Mouse (Mus musculus) liver, embryonic 13.5 days (tissue): Measurements from ENCODE around the gene Prdm11. TPM values are rescaled to one million over a fixed set of nuclear protein-coding genes. Genes with fewer than 3 reads are reported as not detected.
A peak's percentile ranks its signal among the peaks of the same experiment; 100 is the strongest.

Source experiments
- ATAC-seq: fragments of 200-750 bp; cut with Nextera tagmentation; 2 replicates; pipeline ENCODE4 v1.8.0; 2017; ENCODE audit warnings: low read depth, mild to moderate bottlenecking, moderate number of reproducible peaks, moderate library complexity
- DNase-seq: peaks from one replicate; pipeline ENCODE4 v3.0.0; 2022
- H3K27ac ChIP-seq: fragments of 300-500 bp; sonication (generic); 2 replicates; pipeline ENCODE4 v1.5.1; 2015; ENCODE audit warnings: moderate library complexity, mild to moderate bottlenecking, inconsistent platforms
- H3K27me3 ChIP-seq: fragments of 300-500 bp; sonication (generic); 2 replicates; pipeline ENCODE4 v1.6.1; 2015; ENCODE audit warnings: mild to moderate bottlenecking, inconsistent platforms
- H3K36me3 ChIP-seq: fragments of 300-500 bp; sonication (generic); 2 replicates; pipeline ENCODE4 v1.6.1; 2015; ENCODE audit warnings: mild to moderate bottlenecking, inconsistent platforms
- H3K4me1 ChIP-seq: fragments of 300-500 bp; sonication (generic); replicated peaks from 2 replicates; pipeline ENCODE4 v1.6.1; 2015; ENCODE audit warnings: inconsistent platforms
- H3K4me2 ChIP-seq: fragments of 300-500 bp; sonication (generic); 2 replicates; pipeline ENCODE4 v1.6.1; 2015; ENCODE audit warnings: inconsistent platforms, mild to moderate bottlenecking, moderate library complexity
- H3K4me3 ChIP-seq: fragments of 300-500 bp; sonication (generic); replicated peaks from 2 replicates; pipeline ENCODE4 v1.5.1; 2015; ENCODE audit warnings: mild to moderate bottlenecking, inconsistent platforms
- H3K9ac ChIP-seq: fragments of 300-500 bp; sonication (generic); 2 replicates; pipeline ENCODE4 v1.6.1; 2015; ENCODE audit warnings: mild to moderate bottlenecking, inconsistent platforms
- H3K9me3 ChIP-seq: fragments of 300-500 bp; sonication (generic); replicated peaks from 2 replicates; pipeline ENCODE4 v1.6.1; 2016; ENCODE audit warnings: inconsistent platforms
- whole genome bisulfite sequencing: fragments of 180-500 bp; shearing (Covaris S2); methylation state at CpG from one replicate; pipeline ENCODE4 v1.1.7; 2015; ENCODE audit not compliant: insufficient replicate concordance; 5-methylcytosine and 5-hydroxymethylcytosine counted together
- polyA plus RNA-seq: library from polyadenylated mRNA; unstranded; fragments of >200 nt; fragmentation: Nextera tagmentation; extraction: Ambion mirVana; gene quantifications from 2 replicates; pipeline ENCODE4 v1.2.1, GENCODE M21; 2015

Prdm11 gene
- polyA plus RNA-seq, 1 experiment from 2014 or later: 3.7 TPM

DNA sequence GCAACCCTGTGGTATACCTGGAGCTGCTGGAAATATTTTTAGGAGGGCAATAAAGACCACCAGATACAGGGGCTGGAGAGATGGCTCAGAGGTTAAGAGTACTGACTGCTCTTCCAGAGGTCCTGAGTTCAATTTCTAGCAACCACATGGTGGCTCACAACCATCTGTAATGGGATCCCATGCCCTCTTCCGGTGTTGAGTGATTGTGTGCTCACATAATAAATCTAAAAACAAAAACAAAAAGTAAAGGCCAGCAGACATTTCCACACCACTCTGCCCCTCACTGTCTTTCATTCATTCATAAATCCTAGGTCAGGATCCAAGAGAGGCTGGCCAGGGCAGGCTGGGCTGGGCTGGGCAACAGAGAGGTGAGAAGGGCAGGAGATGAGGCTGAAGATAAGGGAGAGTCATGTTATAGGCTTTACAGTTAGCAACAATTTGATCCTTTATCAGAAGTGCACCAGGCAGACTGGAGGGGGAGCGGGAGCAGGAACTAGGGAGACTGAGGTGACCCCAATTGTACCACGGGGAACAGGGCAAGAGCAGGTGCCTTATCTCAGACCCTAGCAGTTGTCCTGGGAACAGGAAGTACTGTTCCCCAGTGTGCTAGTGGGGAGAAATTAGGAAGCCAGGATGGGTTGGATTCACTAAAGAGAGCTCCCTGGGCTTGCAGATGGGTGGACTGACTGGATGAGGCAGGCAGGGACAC, 2.4 kb downstream of the Prdm11 start:
- DNase-seq (no peak), ATAC-seq (no peak)
- no peaks in the 10 kb centered on the region for H3K9me3 ChIP-seq
- no peak overlapping the region for H3K27ac ChIP-seq
- H3K4me1 ChIP-seq: peaks cover 65% of the 10 kb centered on the region
- no peak overlapping the region for H3K9ac ChIP-seq
- H3K36me3 ChIP-seq: no peaks in the 10 kb centered on the region
- peaks cover 16% of the 10 kb centered on the region for H3K27me3 ChIP-seq
- 44% methylated on average over 3 of the region's 3 CpGs for WGBS
- H3K4me2 ChIP-seq: no peak overlapping the region; the same call in 1 of the 2 replicates
- no peak overlapping the region for H3K4me3 ChIP-seq

DNA sequence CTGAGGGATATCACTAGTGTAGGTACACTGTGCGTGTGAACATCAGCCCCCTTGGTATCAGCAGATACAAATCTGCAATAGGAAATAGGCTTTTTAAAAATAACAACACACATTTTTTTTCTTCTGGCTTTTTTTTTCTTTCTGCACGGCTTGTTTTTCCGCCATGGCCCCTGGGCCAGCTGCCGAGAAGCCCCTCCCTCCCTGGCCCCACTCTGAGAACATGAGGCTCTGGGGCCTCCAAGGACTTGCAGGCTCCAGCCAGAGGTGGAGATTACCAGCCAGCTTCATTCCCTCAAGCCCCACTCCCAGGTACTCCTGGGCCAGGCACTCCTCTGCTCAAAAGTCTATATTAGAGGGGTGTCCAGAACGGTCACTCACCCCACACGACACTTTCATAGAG, 4.5 kb downstream of the Prdm11 start:
- Histone ChIP-seq H3K4me2 (no peak overlapping the region), H3K4me1 (peaks cover 70% of the 10 kb centered on the region), H3K27ac (no peak overlapping the region), H3K9me3 (no peaks in the 10 kb centered on the region), H3K36me3 (no peaks in the 10 kb centered on the region), H3K9ac (no peak overlapping the region), H3K27me3 (no peaks in the 10 kb centered on the region), H3K4me3 (no peak overlapping the region)
- 53% methylated on average over 6 of the region's 6 CpGs for WGBS
- no peak for ATAC-seq
- no peak for DNase-seq

DNA sequence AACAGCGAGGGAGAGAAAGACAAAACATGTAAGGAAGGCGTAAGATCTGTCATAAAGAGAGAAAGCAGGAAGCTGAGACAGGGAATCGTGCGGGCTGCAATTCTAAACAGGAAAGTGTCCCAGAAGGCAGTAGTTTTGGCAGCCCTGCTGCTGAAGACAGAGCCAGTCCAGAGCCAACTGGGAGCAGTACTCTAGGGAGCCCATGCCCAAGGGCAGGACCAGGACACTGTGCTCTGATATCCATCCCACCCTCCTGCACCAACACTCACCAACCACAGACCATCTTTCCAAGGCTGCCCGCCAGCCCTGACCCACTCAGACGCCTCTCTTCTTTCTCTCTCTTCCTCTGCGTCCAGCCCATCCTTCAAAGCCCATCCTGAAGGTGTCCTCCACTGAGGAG, 5.1 kb downstream of the Prdm11 start:
- H3K9ac ChIP-seq: no peak overlapping the region
- no peak overlapping the region for H3K4me3 ChIP-seq
- H3K27ac ChIP-seq: peak overlapping the region; percentile 23; the same call in 1 of the 2 replicates
- no peak for ATAC-seq
- 63% methylated on average over 7 of the region's 7 CpGs for WGBS
- no peaks in the 10 kb centered on the region for H3K27me3 ChIP-seq
- H3K4me1 ChIP-seq: peaks cover 72% of the 10 kb centered on the region
- H3K36me3 ChIP-seq: no peaks in the 10 kb centered on the region
- DNase-seq: no peak
- no peaks in the 10 kb centered on the region for H3K9me3 ChIP-seq
- H3K4me2 ChIP-seq: no peak overlapping the region

DNA sequence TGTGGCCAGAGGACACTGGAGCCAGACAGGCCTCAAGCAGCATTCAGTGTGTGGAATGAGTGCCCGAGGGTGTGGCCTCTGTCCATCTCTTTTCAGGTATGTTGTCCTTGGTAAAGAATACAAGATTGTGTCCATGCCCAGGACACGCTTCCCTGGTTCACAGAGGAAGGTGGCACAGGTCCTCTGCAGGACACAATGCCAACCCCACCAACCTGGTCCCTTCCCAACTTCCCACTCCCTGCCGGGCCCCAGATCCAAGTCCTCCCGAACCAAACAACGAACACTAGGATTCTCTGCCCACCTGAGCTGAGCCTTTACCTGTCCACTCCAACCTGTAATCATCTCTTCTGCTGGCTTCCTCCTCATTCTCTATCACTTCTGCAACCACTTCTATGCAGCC, 6.3 kb downstream of the Prdm11 start:
- H3K27ac ChIP-seq: no peak overlapping the region
- no peak for ATAC-seq
- H3K27me3 ChIP-seq: no peaks in the 10 kb centered on the region
- DNase-seq: no peak
- H3K9ac ChIP-seq: no peak overlapping the region
- peaks cover 77% of the 10 kb centered on the region for H3K4me1 ChIP-seq
- H3K36me3 ChIP-seq: no peaks in the 10 kb centered on the region
- no peaks in the 10 kb centered on the region for H3K9me3 ChIP-seq
- WGBS: 76% methylated on average over 5 of the region's 5 CpGs
- no peak overlapping the region for H3K4me3 ChIP-seq
- no peak overlapping the region for H3K4me2 ChIP-seq

DNA sequence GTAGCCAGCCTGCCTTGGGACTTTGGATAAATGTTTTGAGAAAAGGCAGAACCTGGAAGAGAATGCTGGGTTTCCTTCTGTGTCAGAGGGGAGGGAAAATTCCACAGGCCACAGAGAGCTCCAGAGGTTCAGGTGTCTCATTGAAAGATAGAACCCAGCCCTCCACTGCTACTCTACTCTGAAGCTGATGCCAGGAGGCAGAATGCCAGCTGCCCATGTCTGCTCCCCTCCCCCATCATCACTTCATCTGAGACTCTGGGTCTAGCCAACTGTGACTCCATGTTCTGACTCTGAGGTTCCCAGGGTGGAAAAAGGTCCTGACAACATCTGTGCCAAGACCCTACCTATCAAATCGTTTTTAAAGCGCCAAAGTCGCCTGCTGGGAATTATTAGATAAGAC, 6.9 kb downstream of the Prdm11 start:
- Histone ChIP-seq H3K27me3 (no peaks in the 10 kb centered on the region), H3K4me2 (no peak overlapping the region), H3K36me3 (no peaks in the 10 kb centered on the region), H3K9ac (no peak overlapping the region), H3K4me1 (peaks cover 71% of the 10 kb centered on the region), H3K4me3 (no peak overlapping the region), H3K9me3 (no peaks in the 10 kb centered on the region), H3K27ac (no peak overlapping the region)
- ATAC-seq: no peak
- WGBS: 43% methylated on average over 3 of the region's 3 CpGs
- no peak for DNase-seq

DNA sequence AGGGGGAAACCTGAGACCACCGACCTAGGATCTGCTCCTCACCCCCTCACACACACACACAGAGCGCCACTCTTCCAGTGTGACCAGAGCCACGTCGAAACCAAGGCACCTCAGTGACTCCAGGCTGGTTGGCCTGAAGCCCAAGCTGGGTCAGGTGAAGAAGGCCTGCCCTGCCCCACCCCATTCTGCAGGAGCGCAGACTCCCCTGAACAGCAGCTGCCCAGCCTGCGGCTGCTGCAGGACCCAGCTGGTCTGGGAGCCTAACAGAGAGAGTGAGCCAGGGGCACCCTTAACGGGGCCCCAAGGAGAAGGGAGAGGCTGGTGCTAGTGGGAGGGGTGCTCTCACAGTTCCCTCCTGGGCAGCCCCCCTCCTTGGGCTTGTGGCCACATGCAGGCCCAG, 10.3 kb downstream of the Prdm11 start:
- H3K27ac ChIP-seq: no peak overlapping the region
- no peaks in the 10 kb centered on the region for H3K36me3 ChIP-seq
- DNase-seq: no peak
- 46% methylated on average over 7 of the region's 7 CpGs for WGBS
- H3K27me3 ChIP-seq: no peaks in the 10 kb centered on the region
- no peak overlapping the region for H3K4me2 ChIP-seq
- peak; percentile 60 for ATAC-seq
- peaks cover 45% of the 10 kb centered on the region for H3K4me1 ChIP-seq
- no peaks in the 10 kb centered on the region for H3K9me3 ChIP-seq
- H3K4me3 ChIP-seq: no peak overlapping the region
- peak overlapping the region; percentile 33; the same call in 1 of the 2 replicates for H3K9ac ChIP-seq

DNA sequence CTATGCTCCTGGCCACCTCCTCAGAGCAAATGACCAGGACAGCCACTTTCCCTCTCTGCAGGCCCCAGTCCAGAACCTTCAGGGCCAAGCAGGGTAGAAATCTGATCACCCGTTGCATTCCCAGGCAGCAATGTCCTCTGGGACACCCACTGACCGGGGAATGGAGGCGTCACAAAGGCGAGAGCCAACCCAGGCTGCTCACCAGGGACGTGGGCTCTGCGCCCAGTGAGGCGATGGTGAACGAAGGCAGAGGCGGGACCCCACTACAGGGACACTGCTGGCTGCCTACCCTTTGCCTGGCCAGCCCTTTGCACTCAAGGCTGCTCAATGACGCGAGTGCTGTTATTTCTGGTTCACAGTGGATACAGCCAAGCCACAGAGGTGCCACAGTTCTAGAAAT, 13.3 kb downstream of the Prdm11 start:
- H3K27ac ChIP-seq: no peak overlapping the region
- 71% methylated on average over 11 of the region's 11 CpGs for WGBS
- H3K36me3 ChIP-seq: no peaks in the 10 kb centered on the region
- DNase-seq: no peak
- H3K4me3 ChIP-seq: no peak overlapping the region
- ATAC-seq: no peak
- no peak overlapping the region for H3K9ac ChIP-seq
- no peak overlapping the region for H3K4me2 ChIP-seq
- no peaks in the 10 kb centered on the region for H3K27me3 ChIP-seq
- no peaks in the 10 kb centered on the region for H3K9me3 ChIP-seq
- H3K4me1 ChIP-seq: peaks cover 46% of the 10 kb centered on the region

DNA sequence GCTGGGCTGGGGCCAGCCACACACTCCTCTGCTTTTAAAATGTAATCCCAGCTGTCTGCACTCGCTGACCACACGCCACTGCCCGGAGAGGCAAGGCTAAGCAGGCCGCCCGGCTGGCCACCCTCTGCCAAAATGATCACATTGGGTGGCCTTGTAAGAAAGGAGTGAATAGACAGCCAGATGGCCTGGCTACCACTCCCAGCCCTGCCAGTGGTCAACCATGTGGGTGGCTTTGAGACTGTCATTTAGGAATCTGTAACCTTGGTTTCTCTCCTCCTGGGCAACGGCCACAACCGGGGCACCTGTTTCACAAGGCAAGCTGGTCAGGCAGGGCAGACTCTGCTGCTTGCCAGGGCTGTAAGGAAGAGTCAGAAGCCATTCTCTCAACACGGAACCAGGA, 13.9 kb downstream of the Prdm11 start:
- Histone ChIP-seq H3K36me3 (no peaks in the 10 kb centered on the region), H3K27ac (no peak overlapping the region), H3K27me3 (no peaks in the 10 kb centered on the region), H3K9me3 (no peaks in the 10 kb centered on the region), H3K9ac (no peak overlapping the region), H3K4me3 (no peak overlapping the region), H3K4me2 (no peak overlapping the region), H3K4me1 (peaks cover 47% of the 10 kb centered on the region)
- ATAC-seq (no peak), DNase-seq (no peak)
- WGBS: 84% methylated on average over 8 of the region's 8 CpGs

DNA sequence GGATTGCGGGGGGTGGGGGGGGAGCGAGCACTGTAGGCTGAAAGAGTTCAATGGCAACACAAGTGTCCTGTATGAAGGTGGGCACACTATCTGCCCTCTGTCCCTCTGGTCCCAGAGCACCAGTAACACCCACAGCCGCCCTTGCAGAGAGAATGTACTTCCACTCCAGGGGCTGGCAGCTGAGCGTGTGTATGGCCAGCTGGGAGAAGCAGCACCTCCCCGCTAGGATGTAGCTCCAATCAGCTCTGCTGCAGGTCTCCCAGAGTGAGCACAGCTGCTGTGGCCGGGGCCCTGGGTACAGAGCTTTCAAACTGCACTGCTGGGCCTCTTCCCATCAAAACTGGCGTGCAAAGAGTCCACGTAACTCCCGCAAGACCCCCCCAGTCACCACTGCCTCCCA, 14.9 kb downstream of the Prdm11 start:
- no peaks in the 10 kb centered on the region for H3K9me3 ChIP-seq
- peaks cover 51% of the 10 kb centered on the region for H3K4me1 ChIP-seq
- no peak overlapping the region for H3K4me3 ChIP-seq
- H3K27ac ChIP-seq: no peak overlapping the region
- DNase-seq (no peak), ATAC-seq (no peak)
- no peak overlapping the region for H3K4me2 ChIP-seq
- 67% methylated on average over 9 of the region's 9 CpGs for WGBS
- H3K36me3 ChIP-seq: no peaks in the 10 kb centered on the region
- no peaks in the 10 kb centered on the region for H3K27me3 ChIP-seq
- no peak overlapping the region for H3K9ac ChIP-seq

DNA sequence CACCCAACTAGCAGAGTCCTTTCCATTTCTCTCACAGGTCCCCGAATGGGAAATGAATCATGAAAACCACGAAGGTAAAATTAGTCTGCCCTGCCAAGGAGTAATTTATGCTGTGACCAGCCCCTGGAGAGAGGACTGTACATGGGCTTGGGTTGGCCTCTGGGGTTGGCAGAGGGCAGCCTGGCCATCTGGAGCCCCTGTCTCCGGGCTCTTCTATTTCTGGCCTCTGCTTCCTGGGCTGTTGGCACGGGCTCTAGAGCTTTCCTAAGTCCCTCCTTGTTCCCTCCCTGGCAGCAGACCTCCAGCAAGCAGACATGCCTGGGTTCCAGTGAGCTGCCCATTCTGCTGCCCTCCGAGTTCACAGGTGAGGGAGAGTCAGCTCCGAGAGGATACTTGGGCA, 15.9 kb downstream of the Prdm11 start:
- no peak overlapping the region for H3K4me2 ChIP-seq
- H3K27me3 ChIP-seq: no peaks in the 10 kb centered on the region
- H3K4me1 ChIP-seq: peaks cover 42% of the 10 kb centered on the region
- DNase-seq: no peak
- no peaks in the 10 kb centered on the region for H3K9me3 ChIP-seq
- ATAC-seq: no peak
- no peak overlapping the region for H3K4me3 ChIP-seq
- H3K9ac ChIP-seq: no peak overlapping the region
- no peak overlapping the region for H3K27ac ChIP-seq
- no peaks in the 10 kb centered on the region for H3K36me3 ChIP-seq
- WGBS: 40% methylated on average over 6 of the region's 6 CpGs

DNA sequence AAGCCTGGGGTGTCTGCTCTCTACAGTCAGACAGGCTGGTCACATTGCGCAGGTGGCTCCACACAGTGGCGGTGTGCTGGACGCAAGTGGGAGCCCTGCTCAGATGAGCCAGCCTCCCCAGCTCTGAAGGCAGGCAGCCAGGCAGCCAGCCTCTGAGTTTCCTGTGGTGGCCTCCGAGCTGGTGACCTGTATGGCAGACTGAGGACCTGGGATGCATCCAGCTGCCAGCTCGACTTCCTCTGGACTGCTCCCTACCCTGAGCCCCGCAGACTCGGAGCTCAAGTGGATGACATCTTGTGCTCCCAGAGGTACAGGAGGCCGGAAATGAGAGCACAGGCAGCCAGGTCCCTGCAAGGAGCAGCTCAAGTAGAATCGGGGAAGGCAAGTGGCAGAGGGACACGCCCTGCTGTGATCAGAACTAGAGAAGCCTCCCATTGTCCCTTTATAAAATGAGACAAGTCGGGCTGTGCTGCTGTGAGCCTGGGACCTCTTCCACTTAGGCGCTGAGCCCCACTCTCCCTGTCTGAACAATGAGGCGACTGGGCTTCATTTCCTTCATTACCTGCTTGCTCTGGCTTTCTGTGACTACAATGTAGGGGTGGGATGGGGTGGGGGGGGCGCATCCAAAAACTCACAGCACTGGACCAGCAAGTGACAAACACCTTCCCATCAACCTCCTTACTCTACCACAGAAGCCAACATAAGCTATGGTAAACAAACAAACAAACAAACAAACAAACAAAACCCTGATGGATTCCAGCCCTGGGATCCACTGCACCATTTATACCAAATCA, 16.5 kb downstream of the Prdm11 start:
- no peaks in the 10 kb centered on the region for H3K27me3 ChIP-seq
- H3K36me3 ChIP-seq: no peaks in the 10 kb centered on the region
- no peaks in the 10 kb centered on the region for H3K9me3 ChIP-seq
- no peak overlapping the region for H3K27ac ChIP-seq
- DNase-seq (no peak), ATAC-seq (peak; percentile 30; the same call in 1 of the 2 replicates)
- H3K4me2 ChIP-seq: peak overlapping the region; percentile 17; the same call in 1 of the 2 replicates
- peaks cover 37% of the 10 kb centered on the region for H3K4me1 ChIP-seq
- 39% methylated on average over 14 of the region's 14 CpGs for WGBS
- H3K9ac ChIP-seq: no peak overlapping the region
- H3K4me3 ChIP-seq: no peak overlapping the region

DNA sequence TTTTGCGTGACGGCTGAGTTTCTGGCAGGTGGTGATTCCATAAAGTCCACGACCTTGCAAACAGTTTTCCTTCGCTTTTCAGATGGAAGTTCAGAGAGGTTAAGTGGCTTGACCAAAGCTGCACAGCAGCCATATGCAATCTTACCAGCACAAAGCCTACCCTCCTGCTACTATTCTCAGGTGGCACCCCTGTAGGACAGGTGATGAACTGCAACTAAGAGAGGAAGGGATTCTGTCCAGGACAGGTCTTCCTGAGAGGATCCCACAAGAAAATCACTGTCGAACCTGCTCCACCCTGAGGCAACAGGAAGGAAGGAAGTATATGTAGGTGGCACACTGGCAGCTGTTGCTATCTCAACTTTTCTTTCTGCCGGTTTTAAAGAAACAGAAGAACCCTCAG, 17.1 kb downstream of the Prdm11 start:
- Histone ChIP-seq H3K27me3 (no peaks in the 10 kb centered on the region), H3K9me3 (no peaks in the 10 kb centered on the region), H3K36me3 (no peaks in the 10 kb centered on the region), H3K4me2 (no peak overlapping the region), H3K27ac (no peak overlapping the region), H3K4me3 (no peak overlapping the region), H3K9ac (no peak overlapping the region), H3K4me1 (peaks cover 37% of the 10 kb centered on the region)
- ATAC-seq (no peak), DNase-seq (no peak)
- 55% methylated on average over 6 of the region's 6 CpGs for WGBS
